Mouse (Mus musculus): ENCODE results near the gene Ltk. TPM values are rescaled to one million over a fixed set of nuclear protein-coding genes. Genes with fewer than 3 reads are reported as not detected.

Gene Ltk
- polyA plus RNA-seq, 1 experiment = 15.0 TPM

DNA sequence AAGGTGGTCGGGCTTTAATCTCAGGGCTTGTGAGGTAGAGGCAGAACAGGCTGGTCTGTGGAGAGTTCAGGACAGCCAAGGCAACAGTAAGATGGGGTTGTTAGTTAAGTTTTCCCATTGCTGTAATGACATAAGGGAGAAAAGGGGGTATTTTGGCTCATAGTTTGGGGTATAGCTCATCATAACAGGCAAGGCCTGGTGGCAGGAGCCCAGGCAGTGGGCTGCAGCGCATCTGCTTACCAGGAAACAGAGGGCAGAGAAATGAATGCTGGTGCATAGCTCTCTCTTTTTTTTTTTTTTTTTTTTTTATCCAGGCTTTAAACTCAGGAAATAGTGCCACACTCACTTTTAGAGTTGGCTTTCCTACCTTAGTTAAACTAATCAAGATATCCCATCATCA lies 57.1 kb downstream of the Ltk start:
- no peaks in the 10 kb centered on the region for H3K27me3 ChIP-seq (ENCODE audit: control insufficient read depth, insufficient read depth, low read length)
- peaks cover 9% of the 10 kb centered on the region for H3K36me3 ChIP-seq (ENCODE audit: control insufficient read depth, insufficient read depth, low read length)
- DNase-seq (ENCODE audit: low read depth in 1 of 2, low spot score in 2 of 2) = no peak

More for the DNA sequence above, 57.1 kb downstream of the Ltk start:
- Histone ChIP-seq H3K4me1 (ENCODE audit: control insufficient read depth, insufficient read depth, insufficient read length) (peaks cover 4% of the 10 kb centered on the region; the same call in 1 of the 2 replicates), H3K27ac (ENCODE audit: insufficient read depth, low read length) (no peak overlapping the region), H3K4me3 (ENCODE audit: extremely low read depth, insufficient read depth, insufficient read length) (no peak overlapping the region)
- TF ChIP-seq POLR2A (IDR thresholded peaks at IDR 0.05; ENCODE audit: low read depth, low read length) (no peak), CTCF (IDR thresholded peaks at IDR 0.05; ENCODE audit: extremely low read depth, insufficient read depth, insufficient read length, insufficient replicate concordance) (no peak)
- WGBS = 98% methylated on average over 2 of the region's 2 CpGs

Other genes starting within 250 kb of the Ltk start
- gene Exd1, start 212.8 kb downstream of the Ltk start, polyA plus RNA-seq (2012; rRNA removed) = 0.09 and 0.12 TPM in 2 replicates
- gene Chp1, start 212.7 kb downstream of the Ltk start, polyA plus RNA-seq (2012; rRNA removed) = 34.9 and 39.0 TPM in 2 replicates
- gene Nusap1, start 142.1 kb downstream of the Ltk start, polyA plus RNA-seq (2012; rRNA removed) = 1.3 and 1.7 TPM in 2 replicates
- gene Oip5, start 142.0 kb downstream of the Ltk start, polyA plus RNA-seq (2012; rRNA removed) = 3.7 and 7.2 TPM in 2 replicates
- 1.5 and 2.1 TPM in 2 replicates for gene Ndufaf1, start 97.6 kb downstream of the Ltk start, polyA plus RNA-seq (2012; rRNA removed)
- 7.4 and 7.9 TPM in 2 replicates for gene Rtf1, start 85.4 kb downstream of the Ltk start, polyA plus RNA-seq (2012; rRNA removed)
- 0.72 and 0.81 TPM in 2 replicates for gene Itpka, start 18.1 kb downstream of the Ltk start, polyA plus RNA-seq (2012; rRNA removed)
- gene Rpap1, start 27.1 kb upstream of the Ltk start, polyA plus RNA-seq (2012; rRNA removed) = 25.7 and 30.7 TPM in 2 replicates
- 1.7 and 2.1 TPM in 2 replicates for gene Tyro3, start 37.3 kb upstream of the Ltk start, polyA plus RNA-seq (2012; rRNA removed)
- gene Mga, start 136.8 kb upstream of the Ltk start, polyA plus RNA-seq (2012; rRNA removed) = 16.5 and 19.3 TPM in 2 replicates
- 6.0 and 7.5 TPM in 2 replicates for gene Mapkbp1, start 212.3 kb upstream of the Ltk start, polyA plus RNA-seq (2012; rRNA removed)

Data from spleen, adult 2 months (tissue).